Mouse (Mus musculus): Measurements from ENCODE around the gene Bud13.
A peak's percentile ranks its signal among the peaks of the same experiment; 100 is the strongest.

Gene Bud13

DNA sequence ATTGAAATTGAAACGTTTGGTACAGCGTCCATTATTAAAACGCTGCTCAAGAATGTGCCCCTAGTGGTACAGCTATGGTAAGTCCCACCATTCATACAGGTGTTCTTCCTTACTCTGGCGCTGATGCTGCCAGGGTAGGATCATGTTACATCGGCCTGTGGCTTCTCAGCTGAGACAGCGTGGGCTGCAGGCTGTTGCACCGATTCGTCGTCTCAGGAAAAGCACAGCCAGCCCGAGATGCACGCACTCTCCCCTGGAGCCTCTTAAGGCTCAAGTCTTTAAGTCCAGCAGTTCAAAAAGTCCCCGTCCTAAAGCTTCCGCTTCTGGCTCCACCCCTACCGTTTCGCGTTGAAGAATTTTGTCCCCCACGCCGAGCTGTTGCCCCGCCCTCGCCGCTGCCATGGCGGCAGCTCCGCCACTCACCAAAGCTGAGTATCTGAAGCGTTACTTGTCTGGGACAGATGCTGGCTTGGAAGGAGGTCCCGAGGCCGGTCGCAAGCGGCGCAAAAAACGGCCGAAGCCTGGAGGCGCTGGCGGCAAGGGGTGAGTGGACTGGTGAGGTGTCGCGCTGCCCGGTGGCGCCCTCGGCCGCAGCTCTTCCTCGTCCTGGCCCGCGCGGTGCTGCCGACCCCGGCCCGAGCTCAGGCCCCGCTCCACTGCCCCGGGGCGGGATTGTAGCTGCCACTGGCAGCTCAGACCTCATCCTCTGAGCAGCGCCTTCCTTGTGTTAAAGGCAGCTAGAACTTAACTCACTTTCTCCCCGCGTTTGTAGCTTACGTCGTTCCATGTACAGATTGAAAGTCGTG is at the start of gene Bud13:
Bud13 (plus strand) TSS at position 378 of the 806 bp plus-strand sequence.
- DNase-seq (ENCODE audit: low read depth, low spot score): peak; percentile 96

DNA sequence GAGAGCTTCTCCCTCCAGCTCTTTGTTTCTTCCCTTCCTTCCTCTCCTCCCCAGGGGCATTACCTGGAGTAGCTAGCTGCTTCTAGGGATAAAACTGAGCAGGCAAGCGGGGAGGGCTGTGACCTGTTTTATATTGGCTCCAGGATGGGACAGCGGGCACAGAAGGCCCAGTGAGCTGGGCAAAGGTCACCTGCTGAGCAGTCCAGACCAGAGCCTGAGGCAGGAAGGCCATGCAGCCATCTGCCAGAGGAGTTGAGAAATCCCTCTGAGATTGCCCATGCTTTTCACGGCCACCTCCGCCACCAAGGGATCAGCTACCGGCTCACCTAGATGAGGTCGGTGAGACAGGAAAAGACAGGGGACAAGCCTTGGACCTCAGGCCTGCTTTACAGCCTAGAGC is 47.6 kb upstream of the Bud13 start:
- DNase-seq (ENCODE audit: low read depth, low spot score): no peak

DNA sequence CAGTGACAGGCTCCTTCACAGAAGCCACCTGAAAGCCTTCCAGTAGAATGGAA is 47.4 kb upstream of the Bud13 start, which contains the start of gene Apoc3:
Apoc3 (minus strand) TSS at position 41 of the 53 bp plus-strand sequence.
- DNase-seq (ENCODE audit: low read depth, low spot score): no peak

DNA sequence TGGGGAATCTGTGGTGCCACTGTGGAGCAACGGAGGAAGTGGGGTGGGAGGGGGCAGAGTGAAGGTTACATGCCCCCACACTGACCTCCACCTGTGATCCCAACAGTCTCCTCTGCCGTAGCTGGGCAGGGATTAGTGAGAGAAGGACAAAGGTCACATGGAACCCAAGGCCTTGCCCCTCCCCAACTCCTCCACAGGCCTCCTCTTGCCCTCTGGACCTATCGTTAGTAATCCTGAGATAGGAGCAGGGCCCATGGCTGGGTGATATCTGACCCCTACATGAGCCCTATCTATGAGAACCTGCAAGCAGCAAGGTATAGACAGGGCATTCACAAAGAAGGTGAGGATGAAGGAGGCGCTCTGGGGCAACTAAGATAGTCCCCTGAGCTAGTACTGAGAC is 47.2 kb upstream of the Bud13 start:
- no peak for DNase-seq (ENCODE audit: low read depth, low spot score)

DNA sequence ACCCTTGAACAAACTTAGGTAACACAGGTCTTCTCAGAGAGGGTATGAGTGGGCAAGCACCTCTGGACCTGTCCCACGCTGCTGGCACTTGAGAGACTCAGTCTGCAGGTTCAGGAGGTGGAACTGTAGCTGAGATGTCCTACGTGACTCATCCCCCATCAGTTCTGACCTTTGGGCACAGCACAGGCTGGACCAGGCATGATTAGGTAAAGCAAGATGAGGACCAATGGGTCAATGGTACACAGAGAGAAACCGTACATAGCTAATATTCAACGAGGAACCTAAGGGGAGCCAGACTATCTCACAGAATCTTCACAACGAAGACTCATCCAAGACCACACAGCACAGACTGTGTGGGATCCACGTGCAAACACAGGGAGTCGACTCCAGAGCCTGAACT is 44.0 kb upstream of the Bud13 start:
- DNase-seq (ENCODE audit: low read depth, low spot score): no peak

DNA sequence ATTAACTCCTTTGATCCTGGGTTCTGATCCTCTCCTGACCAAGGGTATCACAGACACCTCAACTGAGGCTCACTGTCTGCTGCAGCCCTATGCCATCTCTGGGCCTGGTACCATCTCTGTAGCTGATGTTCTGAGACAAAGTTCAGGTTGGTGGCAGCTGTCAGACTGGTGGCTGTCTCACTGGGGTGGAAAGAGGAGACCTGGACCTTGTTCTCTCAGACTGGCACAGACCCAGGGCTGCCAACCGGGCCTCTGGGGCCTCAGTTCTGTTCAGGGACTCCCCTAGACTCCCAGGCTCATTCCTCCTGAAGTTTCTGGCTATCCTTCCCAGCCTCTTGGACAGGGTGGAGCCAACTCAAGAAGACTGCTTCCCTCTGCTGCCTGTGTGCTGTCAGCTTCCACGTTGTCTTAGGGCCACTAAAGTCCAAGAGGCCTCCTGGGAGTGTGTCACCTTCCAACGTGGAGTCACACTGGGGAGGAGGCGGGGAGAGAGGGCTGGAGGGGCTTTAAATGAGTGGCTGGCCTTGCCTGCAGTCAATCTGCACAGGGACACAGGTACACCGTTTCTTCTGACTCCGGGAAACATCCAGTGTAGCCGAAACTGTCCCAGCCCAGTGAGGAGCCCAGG is 42.2 kb upstream of the Bud13 start, which contains the start of gene Apoa4:
Apoa4 (plus strand) TSS at position 171 of the 628 bp plus-strand sequence.
- no peak for DNase-seq (ENCODE audit: low read depth, low spot score)

DNA sequence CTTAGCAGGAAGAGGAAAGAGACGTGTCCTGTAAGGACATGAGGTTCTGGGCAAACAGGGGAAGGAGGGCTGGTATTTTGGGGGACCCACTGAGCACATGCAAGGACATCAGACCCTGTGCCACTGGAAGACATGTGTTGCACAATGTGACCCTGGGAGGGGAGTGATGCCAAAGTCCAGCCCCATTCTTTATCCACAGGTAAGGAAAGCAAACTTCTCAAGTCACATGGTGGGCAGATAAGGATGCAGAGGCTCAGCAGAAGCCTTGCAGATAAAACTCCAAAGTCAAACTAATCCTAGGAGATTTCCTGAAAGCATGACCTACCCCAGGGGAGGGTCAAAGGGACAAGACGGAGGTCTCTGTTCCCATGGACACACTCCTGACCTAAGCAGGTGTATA is 41.0 kb upstream of the Bud13 start:
- DNase-seq (ENCODE audit: low read depth, low spot score): no peak

DNA sequence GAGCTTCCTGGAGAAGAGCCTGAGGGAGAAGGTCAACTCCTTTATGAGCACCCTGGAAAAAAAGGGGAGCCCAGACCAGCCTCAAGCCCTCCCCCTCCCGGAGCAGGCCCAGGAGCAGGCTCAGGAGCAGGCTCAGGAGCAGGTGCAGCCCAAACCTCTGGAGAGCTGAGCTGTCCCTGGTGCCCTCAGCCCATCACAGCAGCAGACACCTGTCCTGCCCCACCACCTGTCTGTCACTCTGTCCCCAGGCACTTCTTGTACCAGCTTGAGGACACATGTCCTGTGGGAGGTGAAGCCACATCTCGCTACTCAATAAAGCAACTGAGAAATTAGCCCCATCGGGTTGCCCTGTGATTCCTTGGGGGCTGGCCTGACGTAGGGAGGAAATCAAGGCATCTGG is 39.7 kb upstream of the Bud13 start:
- DNase-seq (ENCODE audit: low read depth, low spot score): no peak

DNA sequence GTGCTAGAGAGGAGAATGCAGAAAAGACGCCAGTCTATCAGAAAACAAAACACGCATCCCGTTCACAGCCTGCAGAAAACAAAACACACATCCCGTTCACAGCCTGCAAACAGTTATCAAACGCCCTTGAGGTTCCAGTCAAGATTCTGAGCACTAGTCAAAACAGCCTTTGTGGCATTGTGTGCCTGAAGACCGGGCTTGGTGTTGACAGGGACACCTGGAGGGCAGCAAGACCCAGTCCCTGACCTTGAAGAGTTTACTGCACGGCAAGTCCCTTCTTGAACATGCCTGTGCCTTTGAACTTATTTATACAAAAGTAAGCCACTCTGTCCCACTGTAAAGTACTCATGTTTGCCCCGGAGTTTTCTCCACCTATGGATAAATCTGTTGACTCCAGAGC is 39.2 kb upstream of the Bud13 start:
- DNase-seq (ENCODE audit: low read depth, low spot score): peak; percentile 34

DNA sequence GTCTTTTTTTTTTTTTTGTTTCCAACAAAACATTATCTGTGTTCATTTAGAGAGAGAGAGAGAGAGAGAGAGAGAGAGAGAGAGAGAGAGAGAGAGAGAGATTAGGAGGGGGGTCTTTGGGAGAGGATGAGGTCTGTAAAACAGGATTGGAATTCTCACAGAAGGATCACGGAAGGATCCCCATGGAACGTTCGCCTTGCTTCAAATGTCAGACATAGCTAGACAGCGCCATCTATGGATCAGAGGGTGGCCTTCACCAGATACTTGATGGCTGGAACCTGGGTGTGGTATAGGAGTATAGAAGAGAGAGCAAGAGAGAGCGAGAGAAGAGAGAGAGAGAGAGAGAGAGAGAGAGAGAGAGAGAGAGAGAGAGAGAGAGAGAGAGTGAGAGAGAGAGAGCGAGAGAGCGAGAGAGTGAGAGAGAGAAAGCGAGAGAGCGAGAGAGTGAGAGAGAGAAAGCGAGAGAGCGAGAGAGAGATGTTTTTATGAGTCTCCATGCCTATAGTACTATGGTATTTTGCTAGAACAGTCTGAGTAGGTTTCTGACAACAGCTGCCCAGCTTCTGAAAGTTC is 36.0 kb upstream of the Bud13 start:
- DNase-seq (ENCODE audit: low read depth, low spot score): peak; percentile 70

DNA sequence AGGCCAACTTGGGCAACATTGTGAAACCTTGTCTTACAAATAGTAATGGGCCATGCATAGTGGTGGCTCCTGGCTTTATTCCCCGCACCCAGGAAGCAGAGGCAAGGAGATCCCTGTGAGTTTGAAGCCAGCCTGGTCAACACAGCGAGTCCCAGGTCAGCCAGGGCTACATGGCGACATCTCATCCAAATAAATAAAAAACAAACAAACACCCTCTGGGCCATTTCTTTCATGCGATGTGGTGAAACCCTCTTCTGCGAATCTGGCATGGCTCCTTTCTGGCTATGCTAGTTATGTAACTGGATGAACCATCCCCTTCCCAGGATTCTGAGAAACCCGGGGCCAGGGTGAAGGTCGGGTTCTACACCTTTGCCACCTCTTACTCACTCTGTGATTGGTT is 26.6 kb upstream of the Bud13 start:
- DNase-seq (ENCODE audit: low read depth, low spot score): no peak

DNA sequence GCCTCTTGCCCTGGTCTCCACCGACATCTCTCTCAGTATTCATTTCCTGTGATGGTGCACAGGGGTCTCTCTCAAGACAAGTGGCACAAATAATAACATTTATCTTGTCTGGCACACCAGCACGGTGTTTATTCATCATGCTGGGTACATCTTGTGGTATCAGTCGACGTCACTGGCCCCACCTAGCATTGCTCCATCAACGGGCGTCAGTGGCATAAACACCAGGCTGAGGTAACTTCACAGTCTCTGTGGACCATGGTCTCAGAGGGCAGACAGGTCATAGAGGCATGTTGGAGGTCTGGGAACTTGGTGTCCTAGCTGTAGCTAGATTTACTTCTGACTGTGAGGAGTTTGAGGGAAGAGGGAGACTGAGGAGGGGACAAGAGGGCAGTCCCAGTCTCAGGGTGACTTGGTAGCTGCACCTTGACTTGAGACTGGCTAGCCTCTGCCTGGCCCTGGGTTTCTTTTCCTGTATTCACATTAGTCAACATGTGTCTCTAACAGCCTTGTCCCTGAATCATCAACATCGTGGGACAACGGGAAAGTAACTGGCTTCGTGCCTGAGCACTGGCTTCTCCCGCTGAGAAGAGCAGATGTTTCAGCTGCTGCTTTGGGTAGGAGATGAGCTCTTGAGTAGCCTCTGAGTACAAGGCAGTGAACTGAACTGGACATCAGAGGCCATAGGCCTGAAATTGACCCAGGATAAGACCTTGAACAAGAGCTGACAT is 26.0 kb upstream of the Bud13 start:
- DNase-seq (ENCODE audit: low read depth, low spot score): no peak

DNA sequence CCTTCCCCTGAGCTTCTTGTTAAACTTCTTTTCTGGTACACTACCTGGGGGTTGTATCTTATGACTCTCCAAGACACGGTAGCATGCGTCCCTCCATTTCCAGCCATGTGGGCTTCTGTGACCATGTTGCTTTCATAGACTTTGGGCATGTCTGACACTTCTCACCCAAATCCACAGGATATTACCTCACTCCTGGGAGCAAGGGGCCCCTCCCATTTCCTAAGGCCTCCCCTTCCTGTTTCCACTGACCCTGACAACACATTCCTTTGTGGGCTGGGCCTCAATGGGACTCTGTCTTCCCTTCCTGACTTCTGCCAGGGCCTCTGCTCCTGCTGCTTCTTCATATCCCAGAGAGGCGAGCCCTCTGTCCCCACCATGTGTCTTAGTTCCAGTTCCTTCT is 25.3 kb upstream of the Bud13 start:
- DNase-seq (ENCODE audit: low read depth, low spot score): peak; percentile 84

DNA sequence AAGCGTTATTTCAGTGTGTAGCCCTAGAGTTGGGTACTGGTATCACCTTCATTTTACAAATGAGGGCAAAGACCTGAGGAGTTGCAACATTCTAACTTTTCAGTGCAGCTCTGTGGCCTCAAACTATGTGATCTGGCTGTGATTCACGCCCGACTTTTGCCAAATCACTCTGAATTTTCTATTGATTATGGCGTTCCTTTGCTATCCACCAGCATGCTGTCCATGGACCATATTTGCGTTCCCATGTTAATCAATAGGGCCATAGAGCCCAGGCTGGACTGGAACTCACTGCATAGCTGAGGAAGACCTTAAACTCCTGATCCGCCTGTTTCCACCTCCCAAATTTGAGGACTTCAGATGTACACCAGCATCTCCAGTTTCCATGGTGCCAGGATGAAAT is 23.7 kb upstream of the Bud13 start:
- no peak for DNase-seq (ENCODE audit: low read depth, low spot score)

DNA sequence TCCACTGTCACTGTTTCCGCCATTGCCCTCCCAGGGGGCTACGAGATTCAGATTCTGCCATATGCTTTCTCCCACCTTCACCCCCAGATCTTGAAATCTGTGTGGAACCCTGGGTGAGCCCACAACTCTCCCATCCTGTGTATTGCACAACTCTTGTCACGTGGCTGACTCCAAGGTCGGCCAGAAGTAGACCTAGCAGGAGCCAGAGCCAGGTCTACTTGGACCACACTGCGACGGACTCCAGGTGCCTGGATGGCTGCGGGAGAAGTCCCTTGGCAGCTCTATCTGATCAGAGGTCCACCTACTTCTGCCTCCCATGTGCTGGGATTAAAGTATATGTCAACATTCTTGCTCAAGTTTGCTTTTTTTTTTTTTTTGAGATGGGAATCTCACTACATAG is 21.7 kb upstream of the Bud13 start:
- DNase-seq (ENCODE audit: low read depth, low spot score): no peak

DNA sequence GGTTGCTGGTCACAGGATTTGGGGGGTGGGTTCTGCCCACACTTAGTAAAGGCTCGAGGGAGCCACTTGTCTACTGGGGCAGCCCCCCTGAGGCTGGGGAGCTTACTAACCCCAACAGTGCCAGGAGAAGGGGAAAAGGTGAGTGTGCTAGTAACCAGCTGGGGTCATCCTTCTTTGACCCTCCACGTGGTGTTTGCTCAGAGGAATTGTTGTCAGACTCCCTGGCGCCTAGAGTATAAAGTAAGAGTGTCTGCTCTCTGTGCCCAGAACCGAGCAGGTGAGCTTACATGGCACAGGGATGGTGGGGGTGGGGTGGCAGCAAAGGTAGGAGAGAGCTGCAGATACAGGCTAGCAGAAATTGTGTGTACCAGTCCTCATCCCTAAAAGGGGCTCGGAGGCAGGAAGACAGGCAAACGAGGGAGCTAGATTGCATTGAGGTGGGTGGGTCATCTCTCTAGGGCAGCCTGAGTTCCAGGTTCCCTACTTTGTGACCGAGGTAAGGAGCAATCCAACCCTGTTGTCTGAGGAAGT is 14.4 kb upstream of the Bud13 start, which contains the start of gene Apoa5:
Apoa5 (plus strand) TSS at position 291 of the 531 bp plus-strand sequence.
- DNase-seq (ENCODE audit: low read depth, low spot score): no peak

DNA sequence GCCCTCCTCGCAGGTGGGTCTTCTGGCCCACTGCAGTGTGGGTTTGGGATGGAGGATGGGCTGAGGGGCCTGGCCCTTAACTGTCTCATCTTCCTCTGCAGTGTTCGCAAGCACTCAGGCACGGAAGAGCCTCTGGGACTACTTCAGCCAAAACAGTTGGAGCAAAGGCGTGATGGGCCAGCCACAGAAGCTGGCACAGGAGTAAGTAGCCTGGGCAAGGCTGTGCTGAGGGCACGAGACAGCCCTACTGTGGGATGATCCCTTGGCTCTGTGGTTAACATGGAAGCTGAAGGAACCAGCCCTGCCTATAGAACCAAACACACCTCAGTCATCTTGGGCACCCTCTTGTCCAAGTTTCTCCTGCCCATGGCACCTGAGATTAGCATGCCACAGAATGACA is 13.7 kb upstream of the Bud13 start:
- no peak for DNase-seq (ENCODE audit: low read depth, low spot score)

DNA sequence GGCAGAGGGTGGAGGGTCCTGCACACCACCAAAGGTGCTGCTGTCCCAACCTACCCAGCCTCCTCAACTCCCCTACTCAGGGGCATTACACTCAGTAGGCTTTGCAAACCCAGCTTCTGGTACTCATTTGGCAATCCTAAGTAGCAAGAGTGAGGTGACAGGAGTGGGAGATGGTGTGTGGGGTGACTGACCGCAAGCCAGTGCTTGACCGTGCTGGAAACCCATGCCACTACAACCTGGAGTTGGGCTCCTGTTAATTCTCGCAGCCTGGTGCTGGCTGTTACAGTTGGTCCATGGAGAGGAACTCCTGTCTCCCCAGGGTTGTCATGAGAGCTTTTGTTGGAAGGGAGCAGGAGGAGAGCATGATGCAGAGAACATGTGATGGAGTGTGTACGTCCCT is 12.0 kb upstream of the Bud13 start:
- no peak for DNase-seq (ENCODE audit: low read depth, low spot score)

DNA sequence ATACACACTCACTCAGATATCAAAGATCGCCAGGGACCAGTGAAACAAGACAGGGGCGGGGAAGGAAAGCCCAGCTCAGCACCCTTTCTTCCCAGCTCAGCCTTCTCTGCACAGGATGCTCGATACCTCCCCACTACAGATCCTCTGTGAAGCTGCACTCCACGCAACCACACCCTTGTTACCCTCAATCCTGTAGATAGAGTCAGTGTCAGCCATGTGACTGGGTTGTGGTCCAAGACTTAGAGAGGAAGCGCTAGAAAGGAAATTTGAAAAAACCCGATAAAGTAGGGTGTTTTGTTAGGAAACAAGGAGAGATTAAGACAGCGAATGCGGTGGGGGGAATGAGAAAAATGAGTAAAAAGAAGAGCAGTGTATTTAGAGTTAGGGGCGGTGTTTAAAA is 10.7 kb upstream of the Bud13 start:
- DNase-seq (ENCODE audit: low read depth, low spot score): no peak

DNA sequence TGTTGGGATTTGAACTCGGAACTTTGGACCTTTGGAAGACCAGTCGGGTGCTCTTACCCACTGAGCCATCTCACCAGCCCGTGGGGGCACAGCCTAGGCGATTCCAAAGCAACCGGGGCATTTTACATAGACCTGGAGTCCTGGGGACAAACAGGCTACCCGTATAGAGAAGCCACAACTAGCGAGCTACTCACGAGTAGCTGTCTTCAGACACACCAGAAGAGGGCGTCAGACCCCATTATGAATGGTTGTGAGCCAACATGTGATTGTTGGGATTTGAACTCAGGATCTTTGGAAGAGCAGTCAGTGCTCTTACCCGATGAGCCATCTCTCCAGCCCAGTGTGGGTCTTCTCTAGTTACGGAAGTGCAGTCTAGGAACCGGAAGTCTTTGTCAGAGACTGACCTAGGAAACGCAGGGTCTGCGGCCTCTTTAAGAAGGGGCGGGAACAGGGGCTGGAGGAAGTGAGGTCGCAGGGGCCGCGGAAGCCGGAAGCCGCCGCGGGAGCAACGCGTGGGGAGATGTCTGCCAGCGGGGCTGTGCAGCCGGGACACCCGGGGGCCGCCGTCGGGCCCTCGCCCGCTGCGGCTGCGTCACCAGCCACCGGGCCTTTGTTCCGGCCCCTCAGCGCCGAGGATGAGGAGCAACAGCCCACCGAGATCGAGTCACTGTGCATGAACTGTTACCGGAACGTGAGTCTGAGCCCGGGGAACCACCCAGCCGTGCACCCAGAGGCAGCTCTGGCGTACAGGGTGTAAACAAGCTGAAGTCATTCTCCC is 9.9 kb upstream of the Bud13 start, which contains the start of gene Zpr1:
Zpr1 (plus strand) TSS at position 388 of the 778 bp plus-strand sequence.
- peak; percentile 96 for DNase-seq (ENCODE audit: low read depth, low spot score)

DNA sequence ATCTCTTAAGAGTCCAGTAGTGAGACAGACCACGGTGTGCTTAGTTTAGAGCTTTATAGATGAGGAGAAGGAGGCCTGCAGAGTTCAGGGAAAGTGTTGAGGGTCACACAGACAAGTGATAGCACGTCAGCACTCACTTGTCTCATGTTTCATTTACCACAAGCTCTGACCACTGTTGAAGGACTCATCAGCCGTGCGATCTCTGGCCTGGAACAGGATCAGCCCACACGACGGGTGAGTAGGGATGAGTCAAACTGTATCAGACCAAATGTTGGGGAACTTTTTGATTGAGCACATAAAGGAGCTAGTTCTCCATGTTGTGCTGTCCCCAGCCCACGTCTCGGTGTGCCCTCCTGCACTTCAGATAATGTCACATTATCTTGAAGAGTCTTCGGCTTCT is 8.3 kb upstream of the Bud13 start:
- no peak for DNase-seq (ENCODE audit: low read depth, low spot score)

DNA sequence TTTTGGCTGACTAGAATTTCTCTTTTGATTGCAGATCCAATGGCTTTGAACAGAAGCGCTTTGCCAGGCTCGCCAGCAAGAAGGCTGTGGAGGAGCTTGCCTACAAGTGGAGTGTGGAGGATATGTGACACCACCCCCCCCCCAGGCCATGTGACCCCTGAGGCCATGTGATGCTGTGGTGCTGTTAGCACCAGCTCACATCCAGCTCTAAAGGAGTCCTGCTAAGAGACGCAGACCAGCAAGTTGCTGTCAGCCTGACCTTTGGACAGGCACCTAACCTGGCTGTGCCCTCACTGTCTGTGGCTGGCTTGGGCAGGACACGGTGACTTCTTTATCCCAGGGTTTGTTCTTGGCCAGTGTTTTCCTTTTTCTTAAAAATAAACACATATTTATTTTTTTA is 15.6 kb downstream of the Bud13 start:
- DNase-seq (ENCODE audit: low read depth, low spot score): peak; percentile 37

Data from ZHBTc4 (cell line).